Mouse (Mus musculus) granulocyte monocyte progenitor cell, adult 5-6 weeks (primary cell): Measurements from ENCODE around the gene Timm10. TPM values are rescaled to one million over a fixed set of nuclear protein-coding genes. Genes with fewer than 3 reads are reported as not detected.
A peak's percentile ranks its signal among the peaks of the same experiment; 100 is the strongest.

ENCODE experiments used
- ATAC-seq: replicated peaks from 2 replicates; pipeline ENCODE4 v1.8.0; 2016; ENCODE audit warnings: mild to moderate bottlenecking, moderate TSS enrichment, inconsistent platforms; ENCODE audit not compliant: poor library complexity, severe bottlenecking
- total RNA-seq, 2 experiments: library from RNA; stranded (forward) in 1 of 2; stranded (reverse) in 1 of 2; fragments of 200-712, 200-1000 nt in 1 of 2; fragments of >200 nt in 1 of 2; fragmentation: Nextera tagmentation in 1 of 2; gene quantifications; 2 replicates each; pipeline ENCODE4 v1.2.3; 2014 to 2017

Timm10 gene
- total RNA-seq, 2 experiments from 2014 or later, result 32.2 to 76.6 TPM

DNA sequence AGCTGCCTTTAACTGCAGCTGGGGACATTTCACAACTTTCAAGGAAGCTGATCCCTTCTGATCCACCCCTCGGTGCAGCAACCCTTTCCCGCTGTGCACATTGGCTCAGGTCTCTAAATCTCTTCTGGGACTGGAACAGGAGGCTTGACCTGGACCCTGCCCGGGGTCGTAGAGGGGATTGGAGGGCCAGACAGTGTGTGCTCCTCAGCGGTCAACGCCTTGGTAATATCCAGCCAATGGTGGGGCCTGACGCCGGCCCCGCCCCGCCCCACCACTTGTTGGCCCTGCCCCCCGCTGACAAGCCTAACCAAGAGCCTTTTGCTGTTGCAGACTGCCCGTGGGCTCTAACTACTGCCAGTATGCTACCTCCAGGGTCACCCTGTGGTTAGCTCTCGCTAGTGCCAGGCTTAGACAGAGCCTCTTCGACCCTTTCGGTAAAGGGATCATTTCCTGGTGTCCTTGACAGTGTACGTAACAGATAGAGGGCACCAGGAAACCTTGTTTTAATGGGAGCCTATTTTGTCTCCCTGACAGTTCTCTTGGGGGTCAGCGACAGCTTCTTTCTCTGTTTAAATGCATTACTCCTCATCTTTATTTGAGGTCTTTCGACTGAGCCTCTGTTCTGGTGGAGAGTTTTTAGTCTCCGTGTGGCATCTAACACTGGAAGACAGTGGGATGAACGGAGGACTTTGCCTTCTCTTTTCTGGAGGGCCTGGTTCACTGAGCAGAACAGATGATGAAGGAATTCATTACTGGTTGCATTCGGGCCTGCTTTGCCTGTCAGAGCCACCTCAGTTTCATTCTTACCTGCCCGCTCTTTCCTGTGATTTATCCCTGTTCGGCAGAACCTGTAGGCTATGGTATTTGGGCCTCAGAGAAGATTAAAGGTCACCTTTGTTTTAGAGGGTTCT, 24.6 kb downstream of the Timm10 start:
- no peak for ATAC-seq

DNA sequence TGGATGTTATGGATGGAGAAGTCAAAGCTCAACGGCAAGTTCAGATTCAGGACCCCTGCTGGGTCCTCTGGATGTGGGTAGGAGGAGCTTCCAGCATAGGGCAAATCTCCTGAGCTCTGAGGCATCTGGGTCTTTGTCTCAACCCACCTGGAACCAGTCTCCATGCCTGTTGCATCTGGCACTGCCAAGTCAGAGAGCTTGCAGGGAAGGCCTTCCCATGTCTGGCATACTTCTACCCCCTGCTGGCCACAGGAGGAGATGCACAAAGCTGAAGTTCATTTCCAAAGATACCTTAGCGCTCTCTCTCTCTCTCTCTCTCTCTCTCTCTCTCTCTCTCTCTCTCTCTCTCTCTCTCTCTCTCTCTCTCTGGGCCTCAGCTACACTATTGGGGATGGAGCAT, 28.9 kb downstream of the Timm10 start:
- ATAC-seq, result peak; percentile 83

DNA sequence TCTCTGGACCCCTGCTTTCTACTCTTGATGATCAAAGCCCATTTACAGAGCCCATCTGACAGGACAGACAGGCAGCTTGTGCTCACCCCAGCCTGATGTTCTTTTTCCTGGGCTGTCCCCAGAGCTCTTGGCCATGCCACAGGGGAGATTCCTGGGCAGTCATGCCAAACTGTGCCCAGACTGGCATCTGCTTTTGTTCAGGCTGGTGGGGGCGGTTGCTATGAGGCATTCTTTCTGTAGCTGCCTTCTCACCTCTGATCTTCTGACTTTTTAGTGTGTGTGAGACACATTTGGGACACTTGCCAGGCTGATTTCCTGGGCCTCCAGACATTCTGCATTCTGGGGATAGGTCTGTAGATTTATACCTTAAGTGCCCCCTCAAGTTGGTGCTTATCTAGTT, 31.8 kb downstream of the Timm10 start:
- ATAC-seq, result no peak

DNA sequence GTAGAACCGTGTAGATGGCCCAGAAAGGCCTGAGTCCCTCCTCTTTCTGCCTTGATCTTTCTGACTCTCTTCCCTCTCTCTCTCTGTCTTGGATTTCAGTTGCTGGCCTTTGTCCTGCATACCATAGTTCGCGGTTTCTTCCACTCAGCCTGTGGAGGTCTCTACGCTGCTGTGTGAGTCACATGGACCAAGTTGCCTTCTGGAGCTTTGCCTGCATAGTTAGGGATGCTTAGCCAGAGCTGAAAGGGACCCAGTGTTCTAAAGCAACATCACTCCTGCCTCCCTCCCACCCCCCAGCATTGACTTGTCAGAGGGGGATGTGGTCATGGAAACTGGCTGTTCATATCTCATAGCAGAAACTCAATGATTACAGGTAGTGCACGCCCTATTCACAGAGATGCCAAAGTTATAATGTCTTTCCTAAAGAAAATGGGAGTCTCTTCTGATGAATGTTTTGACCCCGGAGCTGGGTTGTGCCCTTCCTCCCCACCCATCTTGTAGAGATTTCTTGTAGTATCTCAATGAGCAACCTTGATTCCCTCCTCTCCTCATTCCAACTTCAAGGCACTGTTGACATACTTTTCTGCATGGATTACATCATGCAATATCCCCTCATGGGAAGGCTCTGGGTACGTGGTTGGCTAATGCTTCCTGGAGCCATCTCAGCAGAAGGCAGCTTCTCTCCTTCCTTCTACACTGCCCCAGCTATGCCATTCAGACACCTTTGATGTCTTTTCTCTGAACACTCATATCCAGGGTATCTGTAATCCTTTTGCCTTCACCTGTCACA, 33.4 kb downstream of the Timm10 start:
- no peak for ATAC-seq

DNA sequence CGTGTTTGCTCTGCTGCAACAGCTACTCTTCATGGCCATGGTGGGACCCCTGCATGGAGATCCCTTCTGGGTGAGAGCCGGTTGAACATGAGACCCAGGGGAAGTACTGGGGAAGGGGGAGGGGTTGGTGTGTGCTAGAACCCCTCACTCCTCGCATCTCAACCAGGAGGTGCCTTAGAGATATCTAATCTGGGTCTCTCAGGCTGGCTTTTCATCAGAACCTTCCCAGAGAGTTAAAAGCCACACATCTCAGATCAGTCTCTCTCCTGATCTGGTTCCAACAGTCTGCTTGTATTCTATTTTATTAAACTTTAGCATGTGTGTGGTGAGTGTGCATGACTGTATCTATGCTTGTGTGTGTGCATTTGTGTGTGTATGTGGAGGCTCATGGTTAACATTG, 34.6 kb downstream of the Timm10 start:
- ATAC-seq, result no peak

DNA sequence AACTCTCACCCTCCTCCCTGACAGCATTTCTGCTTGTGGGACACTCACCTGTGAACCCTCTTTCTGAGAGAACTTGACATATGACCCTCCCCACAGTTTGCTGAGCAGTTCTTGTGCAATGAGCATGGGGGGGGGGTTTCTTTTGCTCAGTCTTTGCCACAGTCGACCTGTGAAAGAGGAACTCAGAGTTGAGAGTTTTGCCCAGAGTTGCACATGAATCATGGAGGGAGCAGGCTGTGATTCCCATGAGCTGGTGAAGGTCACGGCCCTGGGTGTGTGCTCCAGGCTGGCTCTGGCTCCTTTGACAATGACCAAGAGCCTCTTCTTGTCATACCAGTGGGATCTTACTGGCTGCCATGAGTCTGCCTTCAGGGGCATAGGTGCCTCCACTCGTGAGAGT, 35.4 kb downstream of the Timm10 start:
- ATAC-seq, result peak; percentile 75

DNA sequence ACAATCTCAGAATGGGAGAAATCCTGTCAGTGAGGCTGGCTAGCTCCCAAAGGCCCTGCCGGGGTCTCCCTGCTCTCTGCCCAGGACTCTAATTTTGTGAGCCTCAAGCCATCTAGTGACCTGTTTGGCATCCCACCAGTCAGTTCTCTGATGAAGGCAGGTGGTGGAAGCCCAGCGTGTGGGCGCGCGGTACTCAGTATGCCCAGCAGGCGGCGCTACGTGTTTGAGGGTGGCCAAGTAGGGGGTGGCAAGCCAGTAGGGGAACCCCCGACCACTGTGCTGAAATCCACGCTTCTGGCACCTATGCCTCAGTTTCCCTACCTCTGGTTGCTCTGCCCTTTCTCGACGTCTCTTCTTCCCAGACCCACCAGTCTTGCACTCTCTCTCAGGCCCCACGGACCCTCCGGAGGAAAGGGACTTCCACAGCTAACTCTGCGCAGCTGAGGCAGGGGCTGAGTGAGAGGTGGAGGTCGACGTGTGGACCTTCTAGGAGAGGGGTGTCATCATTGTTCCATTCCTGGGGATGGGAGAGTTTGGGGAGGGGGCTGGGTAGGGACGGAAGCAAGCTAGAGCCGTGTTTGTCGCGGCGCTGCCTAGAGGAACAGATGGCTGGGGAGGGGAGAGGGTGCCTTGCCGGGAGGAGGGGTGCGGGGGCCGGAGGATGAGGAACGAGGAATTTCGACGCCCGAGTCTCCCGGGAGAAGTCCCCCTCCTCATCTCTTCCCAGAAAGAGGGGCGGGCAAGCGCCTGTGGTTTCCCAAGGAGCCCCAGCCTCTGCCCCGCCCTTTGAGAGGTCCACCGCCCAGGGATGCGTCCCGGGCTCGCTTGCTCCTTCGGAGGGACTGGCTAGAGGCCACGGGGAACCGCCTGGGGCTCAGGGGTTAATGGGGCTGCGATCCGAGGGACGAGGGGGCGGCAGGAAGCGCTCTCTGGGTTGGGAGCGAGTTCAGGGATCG, 39.1 kb downstream of the Timm10 start:
- peak; percentile 33 for ATAC-seq

DNA sequence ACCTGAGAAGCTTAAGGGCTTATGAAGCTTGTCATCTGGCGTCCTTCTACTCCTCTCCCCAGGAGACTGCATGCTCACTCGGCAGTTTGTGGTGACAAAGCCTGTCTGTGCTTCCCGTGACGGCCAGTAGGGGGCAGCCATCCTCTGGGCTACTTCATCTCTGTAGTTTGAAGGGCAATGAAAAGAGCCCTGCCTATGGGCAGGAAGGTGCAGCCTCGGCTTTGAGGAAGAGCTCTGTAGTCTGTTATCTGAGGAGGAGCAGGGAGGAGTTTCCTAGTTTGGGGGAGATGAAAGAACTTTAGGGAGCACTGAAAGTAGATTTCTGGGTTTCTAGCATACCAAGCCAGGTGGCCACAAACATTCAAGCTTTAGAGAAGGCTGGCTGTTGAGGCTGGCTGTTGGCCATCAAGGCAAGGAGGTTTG, 41.7 kb downstream of the Timm10 start:
- ATAC-seq, result peak; percentile 52

DNA sequence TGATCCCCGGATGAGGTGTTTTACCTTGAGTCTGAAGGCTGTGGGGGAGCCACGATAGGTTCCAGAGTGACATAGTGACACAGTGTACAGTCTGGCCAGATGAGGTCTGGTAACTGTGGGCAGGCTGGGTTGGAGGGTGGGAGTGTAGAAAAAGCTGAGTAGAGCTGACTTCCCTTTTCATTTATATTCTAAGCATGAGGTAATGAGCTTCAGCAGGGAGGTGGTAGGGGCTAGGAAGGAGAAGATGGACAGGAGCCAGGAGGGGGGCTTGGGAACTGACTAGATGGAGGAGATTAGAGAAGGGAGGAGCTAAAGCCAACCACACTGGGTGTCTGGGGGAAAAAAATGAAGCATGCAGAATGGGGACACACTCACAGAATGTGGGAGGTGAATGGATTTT, 42.2 kb downstream of the Timm10 start:
- ATAC-seq, result peak; percentile 51

DNA sequence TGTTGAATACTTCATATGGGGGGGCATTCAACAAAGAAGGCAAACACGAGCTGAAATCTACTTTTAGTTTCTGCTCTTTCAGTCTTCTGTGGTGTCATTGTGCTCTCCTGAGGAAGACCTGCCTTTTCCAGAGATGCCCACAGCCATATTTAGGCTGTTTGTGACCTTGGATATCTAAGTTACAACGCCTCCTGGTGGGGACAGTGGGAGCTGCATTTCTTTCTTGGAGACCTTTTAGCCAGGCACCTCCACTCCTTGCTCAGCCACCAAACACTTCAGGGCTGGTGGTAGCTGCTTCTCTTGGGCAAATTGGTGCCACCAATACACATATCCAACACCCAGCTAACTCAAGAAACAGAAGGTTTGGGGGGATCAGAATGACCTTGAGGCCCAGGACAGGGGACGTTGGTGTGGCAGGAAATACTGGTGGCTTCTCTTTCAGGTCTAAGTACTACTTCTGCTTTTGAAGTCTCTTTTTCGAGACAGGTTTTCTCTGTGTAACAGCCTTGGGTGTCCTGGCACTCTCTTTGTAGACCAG, 43.9 kb downstream of the Timm10 start:
- peak; percentile 32 for ATAC-seq

DNA sequence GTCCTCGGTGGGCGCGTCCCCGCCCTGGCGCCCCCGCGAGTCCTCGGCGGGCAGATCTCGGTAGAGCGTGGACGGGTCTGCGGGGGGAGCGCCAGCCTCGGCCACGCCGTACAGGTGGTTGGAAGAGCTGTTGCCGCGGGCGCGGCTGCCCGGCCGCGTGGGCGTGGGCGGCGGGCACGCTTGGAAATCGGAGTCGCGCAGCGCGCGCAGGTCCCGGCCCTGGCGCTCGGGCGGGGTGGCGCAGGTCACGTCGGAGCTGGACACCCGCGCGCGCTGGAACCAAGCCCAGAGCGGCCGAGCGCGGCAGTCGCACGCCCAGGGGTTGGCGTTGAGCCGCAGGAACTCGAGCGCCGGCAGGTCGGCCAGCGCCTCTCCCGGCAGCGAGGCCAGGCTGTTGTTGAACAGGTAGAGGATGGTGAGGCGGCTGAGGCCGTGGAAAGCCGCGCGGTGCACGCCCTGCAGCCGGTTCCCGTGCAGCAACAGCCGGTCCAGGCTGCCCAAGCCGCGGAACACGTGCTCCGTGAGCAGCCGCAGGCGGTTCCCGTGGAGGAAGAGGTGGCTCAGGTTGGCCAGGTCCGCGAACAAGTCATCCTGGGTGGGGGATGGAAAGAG, 45.4 kb downstream of the Timm10 start:
- peak; percentile 8; the same call in 1 of the 2 replicates for ATAC-seq

DNA sequence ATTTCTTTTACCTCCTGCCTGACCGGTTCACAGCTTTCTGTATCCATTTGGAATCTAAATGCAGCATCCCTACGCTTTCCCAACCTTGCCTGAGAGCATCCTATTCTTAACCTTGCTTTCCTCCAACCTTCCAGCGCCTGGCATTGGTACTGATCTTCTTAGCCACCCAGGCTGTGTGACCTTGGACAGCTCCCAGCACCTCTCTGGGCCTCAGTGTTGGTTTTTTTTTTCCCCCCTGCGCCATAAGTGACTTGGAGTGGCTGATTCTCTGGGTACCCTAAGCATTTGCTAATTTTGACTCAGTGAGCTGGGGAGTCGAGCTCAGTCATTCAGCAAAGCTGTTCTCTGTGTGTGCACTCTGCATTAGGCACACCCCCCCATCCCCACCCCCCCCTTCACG, 49.0 kb downstream of the Timm10 start:
- ATAC-seq, result no peak

Other genes starting within 250 kb of the Timm10 start
- gene Ctnnd1, start 176.2 kb upstream of the Timm10 start, total RNA-seq (2014; fragmentation: Nextera tagmentation), result 30.6 and 34.8 TPM in 2 replicates
- gene Ctnnd1, start 176.2 kb upstream of the Timm10 start, total RNA-seq (2017), result 27.4 and 44.7 TPM in 2 replicates
- not detected in 2 replicates for gene Btbd18, start 167.9 kb upstream of the Timm10 start, total RNA-seq (2014; fragmentation: Nextera tagmentation)
- gene Btbd18, start 167.9 kb upstream of the Timm10 start, total RNA-seq (2017), result not detected in 2 replicates
- gene Selenoh, start 156.2 kb upstream of the Timm10 start, total RNA-seq (2014; fragmentation: Nextera tagmentation), result 189 and 209 TPM in 2 replicates
- 156 and 175 TPM in 2 replicates for gene Selenoh, start 156.2 kb upstream of the Timm10 start, total RNA-seq (2017)
- not detected in 2 replicates for gene Gm28635, start 149.0 kb upstream of the Timm10 start, total RNA-seq (2014; fragmentation: Nextera tagmentation)
- gene Gm28635, start 149.0 kb upstream of the Timm10 start, total RNA-seq (2017), result not detected in 2 replicates
- 16.7 and 24.4 TPM in 2 replicates for gene Med19, start 148.6 kb upstream of the Timm10 start, total RNA-seq (2014; fragmentation: Nextera tagmentation)
- gene Med19, start 148.6 kb upstream of the Timm10 start, total RNA-seq (2017), result 25.5 and 28.5 TPM in 2 replicates
- 36.2 and 48.2 TPM in 2 replicates for gene Tmx2, start 147.9 kb upstream of the Timm10 start, total RNA-seq (2014; fragmentation: Nextera tagmentation)
- gene Tmx2, start 147.9 kb upstream of the Timm10 start, total RNA-seq (2017), result 52.6 and 55.0 TPM in 2 replicates
- 38.4 and 46.6 TPM in 2 replicates for gene Zdhhc5, start 111.8 kb upstream of the Timm10 start, total RNA-seq (2014; fragmentation: Nextera tagmentation)
- 33.4 and 35.2 TPM in 2 replicates for gene Zdhhc5, start 111.8 kb upstream of the Timm10 start, total RNA-seq (2017)
- gene Clp1, start 99.6 kb upstream of the Timm10 start, total RNA-seq (2014; fragmentation: Nextera tagmentation), result 30.3 and 34.9 TPM in 2 replicates
- gene Clp1, start 99.6 kb upstream of the Timm10 start, total RNA-seq (2017), result 31.3 and 40.1 TPM in 2 replicates
- gene Ypel4, start 92.9 kb upstream of the Timm10 start, total RNA-seq (2014; fragmentation: Nextera tagmentation), result not detected in 2 replicates
- not detected in 2 replicates for gene Ypel4, start 92.9 kb upstream of the Timm10 start, total RNA-seq (2017)
- gene Gm19426, start 83.3 kb upstream of the Timm10 start, total RNA-seq (2014; fragmentation: Nextera tagmentation), result not detected in 2 replicates
- not detected in 2 replicates for gene Gm19426, start 83.3 kb upstream of the Timm10 start, total RNA-seq (2017)
- not detected in 2 replicates for gene Serping1, start 51.6 kb upstream of the Timm10 start, total RNA-seq (2014; fragmentation: Nextera tagmentation)
- not detected in 2 replicates for gene Serping1, start 51.6 kb upstream of the Timm10 start, total RNA-seq (2017)
- 5.6 and 6.3 TPM in 2 replicates for gene Ube2l6, start 28.2 kb upstream of the Timm10 start, total RNA-seq (2014; fragmentation: Nextera tagmentation)
- 4.0 and 7.1 TPM in 2 replicates for gene Ube2l6, start 28.2 kb upstream of the Timm10 start, total RNA-seq (2017)
- gene Smtnl1, start 4.3 kb upstream of the Timm10 start, total RNA-seq (2014; fragmentation: Nextera tagmentation), result not detected in 2 replicates
- not detected in 2 replicates for gene Smtnl1, start 4.3 kb upstream of the Timm10 start, total RNA-seq (2017)
- gene Slc43a1, start 11.9 kb downstream of the Timm10 start, total RNA-seq (2014; fragmentation: Nextera tagmentation), result 14.6 and 23.4 TPM in 2 replicates
- gene Slc43a1, start 11.9 kb downstream of the Timm10 start, total RNA-seq (2017), result 11.5 and 11.8 TPM in 2 replicates
- not detected in 2 replicates for gene Rtn4rl2, start 59.7 kb downstream of the Timm10 start, total RNA-seq (2014; fragmentation: Nextera tagmentation)
- not detected in 2 replicates for gene Rtn4rl2, start 59.7 kb downstream of the Timm10 start, total RNA-seq (2017)
- gene Slc43a3, start 109.6 kb downstream of the Timm10 start, total RNA-seq (2014; fragmentation: Nextera tagmentation), result 123 and 129 TPM in 2 replicates
- gene Slc43a3, start 109.6 kb downstream of the Timm10 start, total RNA-seq (2017), result 96.1 and 109 TPM in 2 replicates
- gene Prg2, start 153.5 kb downstream of the Timm10 start, total RNA-seq (2014; fragmentation: Nextera tagmentation), result not detected in 2 replicates
- gene Prg2, start 153.5 kb downstream of the Timm10 start, total RNA-seq (2017), result 73.5 and 97.1 TPM in 2 replicates
- gene Prg3, start 161.2 kb downstream of the Timm10 start, total RNA-seq (2014; fragmentation: Nextera tagmentation), result 7.6 and 17.0 TPM in 2 replicates
- 10.5 and 16.0 TPM in 2 replicates for gene Prg3, start 161.2 kb downstream of the Timm10 start, total RNA-seq (2017)
- 229 and 255 TPM in 2 replicates for gene Ssrp1, start 210.2 kb downstream of the Timm10 start, total RNA-seq (2014; fragmentation: Nextera tagmentation)
- 454 and 456 TPM in 2 replicates for gene Ssrp1, start 210.2 kb downstream of the Timm10 start, total RNA-seq (2017)
- gene P2rx3, start 210.5 kb downstream of the Timm10 start, total RNA-seq (2014; fragmentation: Nextera tagmentation), result 0.68 and 0.92 TPM in 2 replicates
- gene P2rx3, start 210.5 kb downstream of the Timm10 start, total RNA-seq (2017), result 0.10 and 0.52 TPM in 2 replicates
- gene Tnks1bp1, start 221.0 kb downstream of the Timm10 start, total RNA-seq (2014; fragmentation: Nextera tagmentation), result 0.47 and 1.4 TPM in 2 replicates
- gene Tnks1bp1, start 221.0 kb downstream of the Timm10 start, total RNA-seq (2017), result 2.2 and 4.9 TPM in 2 replicates